Mouse (Mus musculus) left cerebral cortex, adult 11 months (tissue): ENCODE measurements around the gene Vdr.
A peak's percentile ranks its signal among the peaks of the same experiment; 100 is the strongest.
"Not testable (repeated sequence)": the region's sequence is repeated elsewhere in the genome, so short reads cannot be mapped to it uniquely, and the experiment has no call there.

ENCODE experiments used
- DNase-seq: peaks from one replicate; pipeline ENCODE4 v3.0.0; 2022; ENCODE audit warnings: low spot score

The Vdr gene

DNA sequence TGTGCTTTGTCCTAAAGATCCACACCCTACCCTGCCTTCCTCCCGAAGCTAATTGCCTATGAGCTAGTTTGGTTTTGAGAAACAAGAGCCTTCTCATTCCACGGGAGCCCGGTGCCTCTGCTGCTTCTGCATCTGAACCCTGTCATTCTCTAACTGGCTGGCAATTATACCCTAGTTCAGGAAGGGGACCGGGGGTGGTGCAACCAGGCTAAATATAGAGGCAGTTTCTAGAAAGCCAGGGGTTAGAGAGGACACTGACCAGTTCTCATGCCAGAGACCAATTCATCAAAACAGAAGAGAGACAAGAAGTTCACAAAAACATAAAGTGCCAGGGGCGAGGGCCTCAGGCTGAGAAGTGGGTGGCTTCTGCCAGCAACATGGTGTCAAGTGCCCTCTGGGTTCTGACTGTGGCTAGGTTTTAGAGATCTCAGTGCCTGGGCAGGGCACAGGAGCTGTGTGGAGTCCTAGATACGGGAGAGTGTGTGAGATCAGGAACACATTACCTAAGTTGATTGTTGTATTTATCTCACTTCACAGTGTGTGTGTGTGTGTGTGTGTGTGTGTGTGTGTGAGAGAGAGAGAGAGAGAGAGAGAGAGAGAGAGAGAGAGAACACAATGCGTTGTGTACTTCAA is 31.6 kb downstream of the Vdr start:
- no peak for DNase-seq

DNA sequence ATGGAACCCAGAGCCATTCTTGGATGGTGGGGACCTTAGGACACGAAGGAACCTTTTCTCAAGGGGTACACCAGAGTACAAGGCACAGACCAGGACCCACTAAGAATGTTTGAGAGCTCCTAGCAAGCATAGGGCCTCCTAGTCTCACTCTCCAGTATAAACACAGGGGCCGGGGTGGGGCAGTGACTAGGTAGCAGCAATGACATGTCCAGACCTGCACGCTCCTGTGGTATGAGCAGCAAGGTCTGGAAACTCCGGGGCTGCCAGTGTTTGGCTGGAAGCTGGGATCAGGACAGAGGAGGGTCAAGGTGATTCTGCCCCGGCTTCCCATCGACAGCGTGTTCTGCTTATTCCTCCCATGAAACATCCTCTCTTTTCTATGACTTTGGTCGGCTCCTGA is 34.6 kb downstream of the Vdr start:
- no peak for DNase-seq

DNA sequence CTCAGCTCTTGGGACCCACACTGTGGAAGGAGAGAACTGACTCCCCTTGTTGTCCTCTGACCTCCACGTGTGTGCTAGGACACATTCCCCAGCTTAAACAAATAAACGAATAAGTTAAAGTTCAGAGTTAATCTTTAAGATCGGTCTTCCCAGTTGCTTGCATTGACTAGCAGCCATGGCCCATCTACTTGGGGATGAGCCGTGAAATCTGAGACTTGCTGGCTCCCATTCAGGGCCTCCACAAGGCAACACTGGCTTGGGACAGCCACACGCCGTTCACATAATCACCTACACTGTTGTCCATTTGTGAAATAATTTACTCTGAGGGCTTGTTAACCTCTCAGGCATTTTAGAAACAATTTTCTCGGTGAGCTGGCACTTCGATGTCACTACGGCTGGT is 36.7 kb downstream of the Vdr start:
- DNase-seq, result no peak

DNA sequence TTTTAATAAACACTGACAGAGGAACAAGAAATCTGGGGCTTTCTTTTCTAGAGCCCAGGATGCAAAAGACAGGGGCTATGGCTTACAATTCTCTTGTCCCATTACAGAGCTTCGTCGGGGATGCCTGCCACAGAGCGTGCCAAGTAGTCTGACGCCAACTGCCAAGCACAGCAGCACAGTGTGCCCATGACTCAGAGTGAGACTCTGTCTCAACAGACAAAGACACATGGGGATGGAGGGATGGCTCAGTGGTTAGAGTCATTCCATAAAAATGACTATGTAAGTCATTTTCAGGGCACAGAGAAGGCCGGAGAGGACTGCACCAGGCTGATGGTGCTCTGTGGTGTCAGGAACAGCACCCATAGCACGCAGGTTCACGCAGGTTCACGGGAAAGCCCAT is 38.3 kb downstream of the Vdr start:
- no peak for DNase-seq

DNA sequence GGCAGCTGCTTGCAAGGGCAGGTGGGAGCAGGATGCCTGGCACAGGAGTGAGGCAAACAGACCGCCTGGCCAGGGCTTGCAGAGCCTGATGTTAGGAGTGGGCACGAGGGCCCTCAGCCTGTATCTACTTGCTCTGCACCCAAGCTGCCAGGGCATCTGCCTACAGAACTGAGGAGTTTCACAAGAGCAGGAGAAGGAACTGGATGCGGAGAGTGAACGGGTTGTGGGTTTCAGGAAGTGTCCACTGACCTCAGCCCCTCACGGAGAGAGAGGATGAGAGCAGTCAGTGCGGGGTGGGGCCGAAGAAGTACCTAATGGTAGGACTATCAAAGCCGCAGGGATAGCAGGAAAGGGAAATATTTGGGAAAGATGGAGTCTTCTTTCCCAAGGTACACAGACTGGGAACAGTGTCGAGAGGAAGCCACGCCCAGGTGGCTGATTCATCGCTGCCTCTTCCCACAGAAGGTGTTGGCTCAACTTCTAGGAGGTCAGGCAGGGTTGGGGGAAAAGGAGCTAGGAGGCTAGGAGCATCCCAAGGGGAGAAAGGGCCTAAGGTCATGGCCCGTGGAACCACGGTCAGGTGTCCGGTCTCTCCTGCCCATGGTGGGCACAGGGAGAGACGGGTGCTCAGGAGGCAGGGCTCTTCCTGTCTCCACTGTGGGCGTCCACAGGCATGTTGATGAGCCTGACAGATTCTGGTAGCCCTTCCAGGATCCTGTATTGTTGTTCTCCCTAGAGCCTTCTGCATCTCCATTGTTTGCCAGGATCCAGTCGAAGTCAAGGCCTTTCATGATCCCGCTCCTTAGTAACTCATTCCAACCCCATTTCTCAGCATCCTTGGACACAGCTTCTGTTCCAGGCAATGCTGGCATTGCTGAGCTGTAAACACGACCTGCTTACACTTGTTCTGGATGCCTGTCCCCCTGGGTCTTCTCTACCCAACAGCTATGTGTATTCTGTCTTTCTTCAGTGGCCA is 39.1 kb downstream of the Vdr start:
- DNase-seq, result no peak

DNA sequence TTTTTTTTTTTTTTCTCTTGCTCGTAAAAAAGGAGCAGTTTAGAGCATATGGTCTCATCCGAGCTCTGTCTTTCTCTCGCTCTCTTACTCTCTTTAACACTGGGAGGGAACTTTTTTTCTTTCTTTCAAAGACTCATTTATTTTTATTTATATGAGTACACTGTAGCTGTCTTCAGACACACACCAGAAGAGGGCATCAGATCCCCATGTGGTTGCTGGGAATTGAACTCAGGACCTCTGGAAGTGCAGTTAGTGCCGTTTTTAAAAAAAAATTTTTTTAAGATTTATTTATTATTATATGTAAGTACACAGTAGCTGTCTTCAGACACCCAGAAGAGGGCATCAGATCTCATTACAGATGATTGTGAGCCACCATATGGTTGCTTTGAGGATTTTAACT is 40.3 kb downstream of the Vdr start:
- DNase-seq, result not testable (repeated sequence)

DNA sequence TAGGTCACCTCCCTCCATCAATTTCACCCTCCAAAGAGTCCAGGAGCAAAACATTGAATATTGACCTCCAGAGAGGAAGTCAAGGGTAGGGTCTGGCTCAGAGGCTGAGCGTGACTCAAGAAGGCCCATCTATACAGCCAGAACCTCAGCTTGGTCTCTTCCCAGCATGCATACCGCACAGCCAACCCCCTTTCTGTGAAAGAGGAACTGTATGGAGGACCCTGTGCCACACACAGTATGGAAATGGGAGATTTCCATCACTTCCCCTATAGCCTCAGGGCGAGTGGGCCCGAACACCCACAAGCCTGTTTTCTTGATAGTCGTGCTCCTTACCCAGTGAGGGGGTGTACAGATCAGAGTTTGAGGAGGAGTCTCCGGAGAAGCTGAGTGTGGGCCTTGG is 41.4 kb downstream of the Vdr start:
- DNase-seq, result no peak

DNA sequence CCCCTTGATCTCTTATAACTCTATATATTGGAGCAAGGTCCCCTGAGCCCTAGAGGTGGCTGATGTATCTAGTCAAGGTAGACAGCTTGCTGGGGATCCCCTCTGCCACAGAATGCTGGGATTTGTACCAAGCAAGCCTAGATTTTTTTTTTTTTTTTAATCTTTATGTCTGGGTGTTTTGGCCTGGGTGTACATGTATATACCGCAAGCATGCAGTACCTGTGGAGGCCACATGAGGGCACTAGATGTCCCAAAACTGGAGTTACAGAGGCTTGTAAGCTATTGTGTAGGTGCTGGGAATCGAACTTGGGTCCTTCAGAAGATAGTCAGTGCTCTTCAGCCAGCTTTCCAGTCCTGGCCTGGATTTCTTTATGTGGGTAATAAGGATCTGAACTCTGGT is 44.4 kb downstream of the Vdr start:
- DNase-seq, result no peak

DNA sequence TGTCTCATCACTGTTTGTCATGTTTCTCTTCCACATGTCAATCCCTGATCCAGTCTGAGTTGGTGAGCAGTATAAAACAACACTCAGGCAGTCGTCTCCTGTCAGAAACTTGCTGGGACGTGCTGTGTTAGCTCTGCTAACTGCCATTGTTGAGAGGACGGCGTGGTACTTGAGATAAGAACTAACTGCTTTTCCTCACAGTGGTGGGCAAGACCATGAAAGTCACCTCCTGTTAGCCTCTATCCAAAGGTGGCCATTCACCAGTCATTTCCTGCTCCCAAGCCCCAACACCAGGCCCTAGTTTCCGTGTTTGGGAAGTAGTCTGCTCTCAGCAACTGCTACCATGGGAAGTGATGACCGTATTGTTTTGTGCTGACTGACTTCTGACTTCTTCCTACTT is 45.3 kb downstream of the Vdr start:
- DNase-seq, result no peak

DNA sequence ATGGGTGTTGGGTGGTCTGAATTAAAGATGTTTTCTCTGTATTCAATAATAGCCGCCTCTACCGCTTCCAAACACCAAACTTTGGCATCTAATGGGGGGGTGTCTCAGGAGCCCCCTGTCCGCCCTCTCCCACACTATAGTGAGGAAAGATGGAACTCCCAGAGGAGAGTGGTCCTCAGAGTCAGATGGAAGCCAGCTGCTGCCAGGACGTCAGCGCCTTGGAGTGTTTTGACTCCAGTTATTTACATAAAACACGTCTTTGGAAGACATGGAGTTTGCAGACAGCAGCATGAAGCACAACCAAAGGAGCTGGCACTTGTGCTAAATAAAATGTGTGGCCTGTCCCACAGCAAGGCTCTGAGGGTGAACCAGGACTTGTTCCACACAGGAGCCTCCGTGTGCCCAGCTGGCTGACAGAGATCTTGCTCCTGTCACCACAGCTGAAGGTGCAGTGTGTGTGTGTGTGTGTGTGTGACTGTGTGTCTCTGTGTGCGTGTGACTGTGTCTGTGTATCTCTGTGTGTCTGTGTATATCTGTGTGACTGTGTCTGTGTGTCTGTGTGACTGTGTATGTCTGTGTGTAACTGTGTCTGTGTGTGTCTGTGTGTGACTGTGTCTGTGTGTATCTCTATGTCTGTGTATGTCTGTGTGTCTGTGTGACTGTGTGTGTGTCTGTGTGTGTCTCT is 45.9 kb downstream of the Vdr start:
- no peak for DNase-seq

DNA sequence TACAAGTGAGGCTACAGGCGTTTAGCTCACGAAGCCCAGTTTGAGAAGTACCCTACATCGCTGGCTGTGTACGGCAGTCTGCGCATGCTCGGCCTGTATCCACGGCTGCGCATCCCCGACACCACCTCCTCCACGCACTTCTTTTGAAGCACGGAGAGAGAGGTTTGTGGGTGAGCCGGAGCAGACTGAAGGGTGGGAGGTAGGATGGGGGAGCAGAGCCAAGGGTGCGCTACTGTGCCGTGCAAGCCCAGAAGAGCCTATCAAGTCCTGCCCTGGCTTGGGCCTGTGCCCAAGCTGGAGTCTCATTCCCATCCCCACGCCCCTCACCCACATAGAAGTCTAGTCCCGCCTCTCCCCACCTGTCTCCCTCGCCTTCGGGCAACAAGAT is 46.9 kb downstream of the Vdr start:
- peak; percentile 54 for DNase-seq

DNA sequence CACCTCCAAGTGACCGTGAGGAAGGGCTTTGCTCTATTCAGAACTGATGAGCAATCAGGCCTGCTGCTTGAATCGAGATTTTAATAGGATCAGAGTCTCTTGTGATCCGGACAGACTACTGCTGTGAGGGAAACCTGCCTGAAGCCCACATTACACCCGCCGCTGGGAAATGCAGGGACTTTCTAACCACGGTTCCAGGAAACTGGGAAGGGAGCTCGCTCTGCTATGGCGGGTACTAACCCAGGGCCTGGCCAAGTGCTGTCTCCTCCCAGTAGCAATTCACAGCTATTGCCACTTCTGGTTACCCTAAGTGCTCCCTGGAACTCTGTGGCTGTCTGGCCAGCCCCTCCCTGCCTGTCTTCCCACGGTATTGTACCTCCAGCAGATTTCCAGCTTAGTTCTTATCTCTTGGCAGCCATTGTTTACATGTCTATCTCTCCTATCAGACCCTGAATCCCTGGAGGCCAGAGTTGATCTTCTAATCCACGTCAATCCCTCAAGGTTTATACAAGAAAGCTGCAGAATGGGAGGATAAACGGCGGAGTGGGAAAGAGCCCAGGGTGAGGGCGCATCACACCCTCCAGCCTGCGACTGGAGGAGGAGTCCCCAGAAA is 47.4 kb downstream of the Vdr start:
- no peak for DNase-seq

DNA sequence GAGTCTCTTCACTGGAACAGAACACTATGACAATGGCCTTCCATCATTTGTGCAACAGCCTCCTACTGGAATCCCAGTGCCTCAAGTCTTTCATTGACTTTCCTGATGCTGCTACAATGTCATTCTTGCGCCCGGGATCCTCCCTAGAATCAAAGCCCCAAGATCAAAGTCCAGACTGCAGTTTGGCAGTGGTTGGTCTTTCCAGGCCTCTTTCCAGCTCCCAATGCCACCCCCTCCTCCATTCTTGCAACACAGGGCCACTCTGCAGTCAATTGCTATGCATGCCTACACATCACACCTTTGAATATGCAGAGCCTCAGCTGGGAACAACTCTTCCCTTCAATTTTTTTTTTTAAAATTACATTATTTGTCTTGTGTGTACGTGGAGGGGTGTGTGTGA is 50.1 kb downstream of the Vdr start:
- DNase-seq, result no peak

DNA sequence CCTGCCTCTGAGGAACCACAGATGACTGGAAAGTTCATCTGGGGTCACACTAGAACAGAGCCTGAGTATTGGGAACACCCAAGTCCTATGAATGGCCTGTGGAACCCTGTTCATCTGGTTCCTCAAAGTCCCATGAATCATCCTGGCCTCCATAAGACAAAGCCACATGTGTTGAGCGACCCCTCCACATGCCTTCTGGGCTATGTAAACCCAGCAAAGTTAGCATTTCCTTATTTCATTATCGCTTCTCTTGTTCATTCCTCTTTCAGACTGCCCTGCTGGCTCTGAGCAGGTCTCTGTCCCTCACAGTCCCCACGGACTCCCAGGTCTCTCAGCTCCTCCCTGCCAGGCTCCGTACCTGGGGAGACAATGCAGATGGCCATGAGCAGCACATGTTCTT is 52.0 kb downstream of the Vdr start:
- DNase-seq, result no peak

DNA sequence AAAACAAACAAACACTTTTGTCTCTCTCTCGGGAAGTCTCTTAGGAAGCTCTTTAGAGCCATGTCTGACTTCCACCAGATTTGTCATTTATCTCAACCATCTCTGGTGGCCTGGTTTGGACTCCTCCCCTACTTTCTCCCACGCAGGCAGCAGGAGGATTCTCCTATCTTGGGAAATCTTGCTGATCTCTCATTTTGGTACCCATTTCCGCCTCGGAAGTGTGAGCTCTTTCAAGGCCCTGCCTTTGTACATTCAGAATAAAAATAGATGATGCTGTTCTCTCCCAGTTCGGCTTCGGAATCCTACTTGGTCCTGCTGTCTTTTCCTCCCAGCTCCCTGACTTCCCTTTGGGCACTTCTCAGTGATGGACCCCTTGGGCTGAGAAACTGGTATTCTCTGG is 55.9 kb downstream of the Vdr start:
- no peak for DNase-seq

DNA sequence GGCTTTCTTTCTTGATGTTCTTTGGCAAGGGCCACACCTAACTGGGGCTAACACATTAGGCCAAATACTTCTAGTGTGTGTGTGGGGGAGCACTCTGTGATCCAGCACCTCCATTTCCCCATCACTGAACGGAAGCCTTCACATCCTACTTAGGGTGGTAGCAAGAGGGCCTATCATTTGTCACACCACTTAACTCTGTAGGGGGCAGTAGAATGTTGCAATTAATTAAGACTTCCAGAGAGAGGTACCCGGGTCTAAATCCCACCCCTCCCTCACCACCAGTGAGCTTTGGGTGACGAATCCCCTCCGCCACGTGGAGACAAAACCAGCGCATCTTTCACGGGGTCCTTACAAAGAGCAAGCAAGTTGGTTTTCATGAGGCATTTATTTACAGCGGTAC is 56.4 kb downstream of the Vdr start:
- DNase-seq, result no peak

DNA sequence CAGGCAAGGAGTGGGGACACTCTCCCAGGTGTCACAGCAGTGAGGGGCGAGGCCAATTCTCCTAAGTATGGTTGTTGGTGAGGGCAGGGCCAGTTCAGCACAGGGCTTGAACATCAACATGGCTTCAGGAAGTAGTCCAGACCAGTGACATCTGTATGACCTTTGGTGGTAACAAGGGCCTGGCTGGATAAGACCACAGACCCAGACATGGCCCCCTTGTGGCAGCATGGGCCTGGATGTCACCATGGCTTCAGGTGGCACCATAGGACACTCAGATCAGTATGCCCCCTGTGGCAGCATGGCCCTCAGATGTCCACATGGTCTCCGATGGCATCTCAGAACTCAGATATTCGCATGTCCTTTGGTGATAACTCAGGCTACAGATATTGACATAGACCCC is 58.1 kb downstream of the Vdr start:
- no peak for DNase-seq

DNA sequence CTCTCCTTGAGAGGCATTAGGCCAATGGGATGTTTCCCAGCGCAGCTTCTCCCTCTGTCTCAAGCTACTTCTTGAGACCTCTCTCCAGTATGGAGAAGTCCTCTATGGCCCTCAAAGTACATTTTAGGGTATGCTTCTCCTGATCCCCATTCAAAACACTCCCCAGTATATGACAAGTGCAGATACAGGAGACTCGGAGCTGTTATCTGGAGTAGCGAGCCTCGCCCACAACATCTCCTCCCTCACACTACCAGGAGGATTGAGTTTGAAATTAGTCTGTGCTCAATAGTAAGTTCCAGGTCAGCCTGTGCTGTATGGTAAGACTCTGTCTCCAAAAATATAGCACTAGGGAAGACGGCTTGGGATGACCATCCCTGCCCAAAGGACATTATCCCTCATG is 59.4 kb downstream of the Vdr start:
- DNase-seq, result no peak

DNA sequence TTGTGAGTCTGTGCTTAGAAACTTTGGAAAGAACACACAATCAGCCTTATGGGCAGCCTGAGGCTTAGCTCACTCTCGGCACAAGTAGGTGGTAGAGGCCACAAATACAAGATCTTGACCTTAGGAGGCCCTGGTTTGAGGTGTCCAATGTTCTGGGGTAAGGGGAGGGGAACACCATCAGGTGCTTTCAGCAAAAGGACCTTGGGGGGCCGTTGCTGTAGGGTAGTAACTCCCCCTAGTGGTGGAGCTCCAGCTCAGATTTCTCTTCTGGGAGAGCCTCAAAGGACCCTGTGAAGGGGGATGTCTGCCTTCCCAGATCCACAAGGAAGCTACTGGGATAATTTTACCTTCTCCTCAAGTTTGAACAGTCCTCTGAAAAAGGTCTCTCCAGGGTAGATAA is 60.0 kb downstream of the Vdr start:
- DNase-seq, result no peak

DNA sequence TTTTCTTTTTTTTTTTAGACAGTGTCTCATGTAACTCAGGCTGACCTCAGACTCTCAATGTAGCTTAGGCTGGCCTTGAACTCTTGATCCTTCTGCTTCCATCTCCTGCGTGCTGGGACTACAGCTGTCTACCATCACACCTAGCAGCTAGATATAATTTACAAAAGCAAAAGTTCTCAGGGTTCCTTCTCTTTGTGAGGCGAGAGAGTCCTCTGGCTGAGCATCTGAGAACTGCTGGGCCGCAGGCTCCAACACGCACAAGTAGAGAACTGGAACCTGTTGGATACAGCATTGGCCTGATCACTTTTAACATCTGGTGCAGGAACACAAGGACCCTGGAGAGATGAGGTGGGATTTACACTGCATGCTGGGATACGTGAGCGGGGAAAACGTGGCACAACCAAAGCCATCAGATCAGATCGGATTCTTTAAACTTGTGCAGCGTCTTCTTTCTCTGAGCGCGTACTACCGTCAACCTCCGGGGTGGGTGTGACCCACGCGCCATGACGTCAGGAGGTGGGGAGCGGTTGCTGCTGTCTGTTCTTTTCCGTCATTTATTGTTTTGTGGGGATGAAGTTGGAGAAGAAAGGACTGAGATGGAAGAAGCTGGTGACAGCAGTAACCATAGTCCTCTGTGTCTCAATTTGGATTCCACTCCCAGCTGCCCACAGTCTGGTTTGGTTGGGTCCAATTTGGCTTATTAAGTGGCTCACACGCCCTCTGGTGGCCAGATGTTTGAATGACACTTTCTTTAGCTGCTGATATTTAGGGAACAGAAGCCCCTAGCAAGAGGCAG is 61.1 kb downstream of the Vdr start:
- peak; percentile 86 for DNase-seq

DNA sequence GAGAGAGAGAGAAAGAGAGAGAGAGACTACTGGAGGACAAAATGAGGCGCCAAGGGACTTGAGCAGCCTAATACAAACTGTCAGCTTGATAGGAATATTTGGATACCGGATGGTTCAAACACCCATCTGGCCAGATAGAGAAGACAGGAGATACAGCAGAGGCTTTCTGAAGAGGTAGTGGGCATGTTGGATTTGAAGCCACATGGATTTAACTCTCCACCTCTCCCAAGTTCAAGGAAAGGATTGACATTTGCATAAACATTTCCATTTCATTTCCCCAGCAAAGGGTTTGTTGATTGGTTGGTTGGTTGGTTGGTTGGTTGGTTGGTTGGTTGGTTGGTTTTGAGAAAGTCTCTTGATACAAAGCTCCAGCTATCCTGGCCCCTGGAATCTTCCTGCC is 62.6 kb downstream of the Vdr start:
- no peak for DNase-seq

DNA sequence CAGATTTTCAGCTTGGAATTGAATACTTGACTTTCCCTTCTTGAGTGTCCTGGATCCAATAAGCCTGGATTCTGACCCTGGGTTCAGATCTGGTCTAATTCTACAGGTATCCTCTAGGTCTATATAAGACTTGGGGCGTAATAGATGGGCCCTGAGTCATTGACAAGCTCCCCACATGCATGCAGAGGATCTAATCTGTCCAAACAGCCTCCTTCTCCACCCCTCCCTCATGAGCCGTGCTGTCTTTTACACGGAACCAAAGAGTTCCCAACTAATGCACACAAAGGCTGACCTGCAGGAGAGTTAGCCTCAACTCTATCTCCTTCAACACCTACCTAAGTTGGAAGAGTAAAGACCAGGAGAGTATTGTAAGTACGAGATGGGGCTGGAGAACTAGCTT is 63.1 kb downstream of the Vdr start:
- DNase-seq, result no peak
